ENCODE assay signal across 7 mouse cellular contexts in the genomic region with DNA sequence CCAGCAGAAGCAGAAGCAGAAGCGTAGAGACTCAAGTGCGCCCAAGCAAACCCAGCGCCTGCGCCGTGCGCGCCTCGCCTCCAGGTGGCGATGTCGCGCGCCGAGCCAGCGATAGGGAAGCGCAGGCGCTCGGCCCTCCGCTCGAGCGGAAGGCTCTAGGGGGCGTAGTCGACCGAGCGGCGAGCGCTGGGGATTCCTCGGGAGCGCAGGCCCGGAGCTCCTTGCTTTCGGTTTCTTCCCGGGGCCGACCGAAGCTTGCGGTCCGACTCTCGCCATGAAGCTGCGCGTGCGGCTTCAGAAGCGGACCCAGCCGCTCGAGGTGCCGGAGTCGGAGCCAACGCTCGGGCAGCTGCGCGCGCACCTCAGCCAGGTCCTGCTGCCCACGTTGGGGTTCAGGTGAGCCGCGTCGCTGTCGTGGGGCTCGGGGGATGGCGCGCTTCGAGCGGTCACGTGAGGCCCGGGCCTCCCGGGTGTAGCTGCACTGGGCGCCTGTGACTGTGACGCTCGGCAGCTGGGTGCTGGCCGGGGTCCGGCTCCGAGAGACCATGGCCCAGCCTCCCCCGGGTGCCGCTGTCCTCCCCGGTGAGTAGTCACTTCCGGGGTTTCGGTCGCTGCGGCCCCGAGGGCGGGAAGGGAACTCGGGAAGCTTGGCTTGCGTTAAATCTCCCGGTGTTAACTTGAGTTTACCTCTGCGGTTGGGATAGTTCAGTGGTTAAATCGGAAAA. TPM values are rescaled to one million over a fixed set of nuclear protein-coding genes. Genes with fewer than 3 reads are reported as not detected.
DNase-seq lines count a peak whose midpoint lies in the region; ATAC-seq and TF ChIP-seq lines count a peak whose summit lies in the region.

TSS of gene Fbxo7 (plus strand) at position 224 of the 725 bp plus-strand sequence.

- 0 out of 2 replicates have a peak, but pooled peaks cover 3% of the 10 kb centered on the region for H3K36me3 ChIP-seq in intestine, postnatal 0 days (ENCODE audit: control insufficient read depth, insufficient read depth)
- H3K36me3 ChIP-seq in midbrain, embryonic 12.5 days, result no peaks in the 10 kb centered on the region
- H3K36me3 ChIP-seq in small intestine, adult 2 months (ENCODE audit: control insufficient read depth, insufficient read depth, low read length), result peaks cover 5% of the 10 kb centered on the region; the same call in 1 of the 2 replicates

- no peaks in the 10 kb centered on the region for H3K27me3 ChIP-seq in intestine, postnatal 0 days (replicated peaks; ENCODE audit: control insufficient read depth, insufficient read depth, low read length)
- no peaks in the 10 kb centered on the region; the same call in 1 of the 2 replicates for H3K27me3 ChIP-seq in midbrain, embryonic 12.5 days
- no peaks in the 10 kb centered on the region for H3K27me3 ChIP-seq in small intestine, adult 2 months (ENCODE audit: control insufficient read depth, insufficient read depth, low read length)

- peak within 1 kb of the TSS; percentile 96 for H3K27ac ChIP-seq in intestine, postnatal 0 days (ENCODE audit: low read depth, low read length)
- H3K27ac ChIP-seq in midbrain, embryonic 12.5 days (replicated peaks), result peak within 1 kb of the TSS; percentile 76
- H3K27ac ChIP-seq in small intestine, adult 2 months (ENCODE audit: insufficient read depth, low read depth, low read length), result peak within 1 kb of the TSS; percentile 87

- intact Hi-C loops in left cerebral cortex, postnatal 4 days (cut with DNase I), result no loop called here

- TF ChIP-seq POLR2A in small intestine, adult 2 months (IDR thresholded peaks at IDR 0.05; ENCODE audit: low read depth, low read length), result peak; percentile 76; the same call in 1 of the 2 replicates

- TF ChIP-seq CTCF in intestine, postnatal 0 days (IDR thresholded peaks at IDR 0.05; ENCODE audit: low read depth), result peak; percentile 100
- TF ChIP-seq CTCF in small intestine, adult 2 months (IDR thresholded peaks at IDR 0.05; ENCODE audit: extremely low read depth, insufficient read length, insufficient replicate concordance, low read depth, low read length), result peak; percentile 92

- H3K9me3 ChIP-seq in intestine, postnatal 0 days (ENCODE audit: control insufficient read depth), result no peaks in the 10 kb centered on the region
- H3K9me3 ChIP-seq in midbrain, embryonic 12.5 days, result no peaks in the 10 kb centered on the region

- H3K4me3 ChIP-seq in intestine, postnatal 0 days (ENCODE audit: low read depth, low read length), result peak within 1 kb of the TSS; percentile 87
- H3K4me3 ChIP-seq in midbrain, embryonic 12.5 days, result peak within 1 kb of the TSS; percentile 70
- peak within 1 kb of the TSS; percentile 83 for H3K4me3 ChIP-seq in small intestine, adult 2 months (ENCODE audit: low read depth, low read length)

- peak within 1 kb of the TSS; percentile 68 for H3K4me2 ChIP-seq in intestine, postnatal 0 days (replicated peaks; ENCODE audit: low read depth)
- H3K4me2 ChIP-seq in midbrain, embryonic 12.5 days (replicated peaks), result peak within 1 kb of the TSS; percentile 77

- no peaks in the 10 kb centered on the region for H3K4me1 ChIP-seq in intestine, postnatal 0 days (replicated peaks; ENCODE audit: control insufficient read depth, insufficient read depth, low read length)
- H3K4me1 ChIP-seq in midbrain, embryonic 12.5 days, result no peaks in the 10 kb centered on the region
- no peaks in the 10 kb centered on the region for H3K4me1 ChIP-seq in small intestine, adult 2 months (ENCODE audit: control insufficient read depth, insufficient read depth, insufficient read length, low read length)

- peak; percentile 78 for DNase-seq in adrenal gland, adult 8-10 months
- DNase-seq in embryo, embryonic 9.5 days (ENCODE audit: extremely low spot score), result peak; percentile 91
- DNase-seq in gonadal fat pad, adult 2 months (ENCODE audit: low read depth), result peak; percentile 30
- DNase-seq in left cerebral cortex, postnatal 4 days, result peak; percentile 94

- WGBS in intestine, postnatal 0 days, result under 1% methylated on average over 82 of the region's 82 CpGs
- under 1% methylated on average over 82 of the region's 82 CpGs for whole genome bisulfite sequencing in midbrain, embryonic 12.5 days
- WGBS in small intestine, adult 2 months, result under 1% methylated on average over 82 of the region's 82 CpGs

- peak within 1 kb of the TSS; percentile 88 for H3K9ac ChIP-seq in intestine, postnatal 0 days (ENCODE audit: low read depth, low read length)
- H3K9ac ChIP-seq in midbrain, embryonic 12.5 days (replicated peaks), result peak within 1 kb of the TSS; percentile 65

- ATAC-seq in intestine, postnatal 0 days, result peak; percentile 98
- peak; percentile 98 for ATAC-seq in midbrain, embryonic 12.5 days (ENCODE audit: low FRiP score, low read depth)

RNA-seq across cellular contexts. Expression of gene Fbxo7, which starts in this region (rescaled TPM):
- 10 to 100 TPM; 25.6 to 36.4 (median 30.2) TPM for total RNA-seq in adrenal gland, adult 8-10 months (2022)
- 29.1 and 33.9 TPM in 2 replicates for polyA plus RNA-seq in gonadal fat pad, adult 2 months (2012; rRNA removed)
- polyA plus RNA-seq in intestine, postnatal 0 days (2015; fragmentation: Nextera tagmentation; extraction: Ambion mirVana), result 28.6 and 33.5 TPM in 2 replicates
- total RNA-seq in left cerebral cortex, postnatal 4 days (2021), result 10 to 100 TPM; 16.2 to 16.6 TPM
- 12.8 and 13.0 TPM in 2 replicates for polyA plus RNA-seq in midbrain, embryonic 12.5 days (2016; fragmentation: Nextera tagmentation; extraction: Ambion mirVana)
- 8.3 and 16.8 TPM in 2 replicates for polyA plus RNA-seq in small intestine, adult 2 months (2012; rRNA removed)

Comparison
In these comparisons a context has a peak if more than half of its experiments do, and no peak if none do; other contexts are left out.
1. Peak in every context shown above with its lines: DNase-seq, ATAC-seq, H3K4me3 ChIP-seq and H3K27ac ChIP-seq.
2. DNase-seq: peak in every context shown above with its lines; median percentile 94 in left cerebral cortex, postnatal 4 days; 91 in embryo, embryonic 9.5 days; 78 in adrenal gland, adult 8-10 months; 30 in gonadal fat pad, adult 2 months.